Mouse (Mus musculus): ENCODE measurements around the gene Grin2a.

Grin2a gene

DNA sequence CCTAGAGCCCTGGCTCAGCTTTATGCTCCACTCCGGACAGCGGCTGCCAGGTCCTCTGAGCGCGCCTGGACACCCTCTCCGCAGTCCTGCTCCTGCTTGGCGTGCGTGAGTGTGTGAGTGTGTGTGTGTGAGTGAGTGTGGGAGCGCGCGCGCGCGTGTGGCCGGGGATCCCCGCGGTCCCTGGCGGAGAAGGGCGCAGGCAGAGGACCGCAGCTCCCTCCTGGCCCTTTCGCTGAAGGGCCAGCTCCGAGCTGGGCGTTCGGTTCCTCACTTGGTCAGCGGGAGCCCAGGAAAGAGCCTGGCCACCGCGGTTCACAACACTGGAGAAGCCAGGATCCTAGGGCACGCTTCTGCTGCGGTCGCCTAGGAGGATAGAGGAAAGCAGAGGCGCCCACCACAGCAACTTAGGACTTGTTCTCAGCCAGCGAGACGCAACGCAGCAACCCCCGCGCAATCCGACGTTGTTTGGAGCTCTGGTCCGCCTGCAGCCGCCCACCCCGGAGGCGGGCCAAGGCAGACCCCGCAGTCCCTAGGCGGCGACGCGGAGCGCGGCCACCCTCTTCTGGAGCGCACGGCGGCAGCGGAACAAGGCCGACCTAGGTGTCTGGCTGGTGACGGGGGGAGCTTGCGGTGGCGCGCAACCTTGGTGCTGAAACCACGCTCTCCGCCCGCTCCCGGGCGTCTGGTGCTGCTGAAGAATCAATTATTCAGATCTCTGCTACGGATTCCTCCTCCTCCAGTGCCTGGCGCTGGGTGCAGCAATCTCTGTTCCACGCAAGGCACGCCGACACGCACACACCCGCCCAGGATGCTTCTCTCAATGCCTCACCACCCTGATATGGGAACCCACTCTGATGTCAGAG is at the start of gene Grin2a:
Gene Grin2a (minus strand): TSS at position 610 of the 863 bp plus-strand sequence.
- peak; percentile 73 for DNase-seq

GRCm38 (mm10) chr16:10035582-10036215 is 40.3 kb upstream of the Grin2a start:
- no peak for DNase-seq

DNA sequence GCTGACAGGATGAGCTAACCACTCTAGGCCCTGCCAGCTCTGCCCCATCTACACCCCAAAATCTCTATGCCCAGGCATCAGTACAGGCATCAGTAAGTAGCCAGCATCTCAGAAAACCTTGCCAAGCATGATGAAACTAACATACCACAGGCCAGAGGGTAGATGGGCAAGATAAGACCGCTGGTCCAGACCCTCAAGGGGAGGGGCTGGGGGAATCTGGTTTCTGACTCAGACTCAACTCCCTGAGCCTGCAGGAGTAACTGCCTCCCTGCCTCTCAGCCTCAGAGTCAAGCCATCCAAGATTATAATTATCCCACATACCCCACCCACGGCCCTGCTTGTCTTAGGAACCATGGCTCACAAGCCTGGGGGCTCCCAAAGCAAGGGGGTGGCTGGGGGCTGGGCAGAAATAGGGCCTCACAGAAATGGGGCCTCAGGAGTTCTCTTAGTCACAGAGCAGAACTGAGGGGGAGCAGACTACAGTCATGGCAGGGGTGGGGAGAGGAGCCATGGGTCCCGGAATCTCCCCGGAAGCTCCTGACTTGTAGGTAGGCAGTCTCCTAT is 38.1 kb upstream of the Grin2a start:
- DNase-seq = peak; percentile 60

GRCm38 (mm10) chr16:10031891-10032290 is 36.5 kb upstream of the Grin2a start:
- DNase-seq = peak; percentile 79

- no peak for DNase-seq
These were observed 31.4 kb upstream of the Grin2a start for GRCm38 (mm10) chr16:10026741-10027140.

DNA sequence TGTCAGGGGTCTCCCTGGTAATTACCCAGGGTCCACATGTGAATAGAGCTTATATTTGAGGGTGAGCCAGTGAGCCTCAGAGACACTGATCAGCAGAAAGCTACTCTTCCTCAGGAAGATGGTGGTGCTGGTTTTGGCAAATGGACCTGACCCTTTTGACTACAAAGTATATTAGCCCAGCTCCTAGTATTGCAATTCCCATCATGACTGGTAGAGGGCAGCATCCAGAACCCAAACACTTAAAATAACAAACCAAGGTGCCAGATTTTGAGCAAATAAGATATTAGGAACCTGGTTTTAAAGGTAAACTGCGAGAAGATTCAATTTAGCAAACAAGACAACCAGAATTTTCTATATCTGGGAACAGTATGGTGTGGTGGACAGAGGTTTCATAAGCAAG is 14.4 kb upstream of the Grin2a start:
- DNase-seq = no peak

- DNase-seq = no peak
These were observed 10.2 kb upstream of the Grin2a start for GRCm38 (mm10) chr16:10005606-10006005.

GRCm38 (mm10) chr16:10004096-10004495 is 8.7 kb upstream of the Grin2a start:
- DNase-seq = no peak

GRCm38 (mm10) chr16:10003001-10003400 is 7.6 kb upstream of the Grin2a start:
- DNase-seq = no peak

- no peak for DNase-seq
These were observed 6.2 kb upstream of the Grin2a start for GRCm38 (mm10) chr16:10001601-10002000.

GRCm38 (mm10) chr16:9999926-10000325 is 4.6 kb upstream of the Grin2a start:
- DNase-seq = no peak

- DNase-seq = no peak
These were observed 2.6 kb upstream of the Grin2a start for GRCm38 (mm10) chr16:9997931-9998330.

DNA sequence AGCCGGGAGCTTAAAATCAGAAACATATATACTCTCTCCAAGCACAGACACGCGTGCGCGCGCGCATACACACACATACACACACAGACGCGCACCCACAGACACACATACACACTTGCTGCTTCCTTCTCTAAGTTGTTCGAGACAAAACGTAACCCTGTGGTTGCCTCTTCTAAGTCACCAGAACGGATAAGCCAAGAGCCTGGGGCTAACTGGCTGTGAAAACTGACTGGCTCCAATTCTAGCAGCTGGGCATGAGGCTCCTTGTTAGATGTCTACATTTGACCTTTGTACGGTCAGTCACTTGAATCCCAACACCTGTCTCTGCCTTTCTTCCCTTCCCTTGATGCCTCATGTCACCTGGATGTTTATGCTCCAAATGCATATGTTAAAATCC is 452 bp upstream of the Grin2a start:
- no peak for DNase-seq

GRCm38 (mm10) chr16:9994041-9994950 is 1.1 kb downstream of the Grin2a start:
- DNase-seq = peak; percentile 70

DNA sequence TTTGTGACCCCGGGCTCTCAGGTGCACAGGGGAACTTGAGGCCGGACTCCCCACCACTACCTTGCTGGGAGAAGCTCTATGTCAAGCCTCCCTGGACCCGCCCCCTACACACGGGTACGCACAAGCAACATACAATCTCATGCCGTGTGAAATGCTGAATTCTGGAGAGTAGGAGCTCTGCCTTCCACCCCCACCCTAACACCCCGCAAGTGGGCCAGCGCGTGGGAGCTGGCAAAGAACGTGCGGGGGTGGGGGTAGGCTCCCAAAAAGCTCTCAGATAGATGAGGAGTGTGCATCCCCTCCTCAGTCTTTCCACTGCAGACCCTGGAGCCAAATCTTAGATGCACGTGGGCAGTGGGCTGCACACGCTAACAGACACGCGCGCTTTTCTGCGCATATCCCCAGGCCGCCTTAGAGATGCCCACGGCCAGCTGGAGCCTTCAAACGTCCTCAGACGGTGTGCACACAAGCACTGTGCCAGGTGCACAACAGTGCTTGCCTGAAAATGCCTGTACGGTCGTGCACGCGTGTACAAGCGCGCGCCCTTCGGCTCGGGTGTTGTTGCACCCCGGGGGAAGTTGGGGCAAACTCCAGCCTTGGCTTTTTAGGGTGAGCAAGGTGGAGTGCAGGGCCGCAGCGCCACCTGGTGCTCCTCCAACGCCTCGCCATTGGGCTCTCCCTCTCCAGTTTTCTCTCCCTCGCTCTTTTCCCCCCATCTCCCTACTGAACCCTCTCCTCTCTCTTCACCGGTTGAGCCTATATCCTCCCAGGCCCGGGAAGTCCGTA is 1.9 kb downstream of the Grin2a start:
- peak; percentile 67 for DNase-seq

DNA sequence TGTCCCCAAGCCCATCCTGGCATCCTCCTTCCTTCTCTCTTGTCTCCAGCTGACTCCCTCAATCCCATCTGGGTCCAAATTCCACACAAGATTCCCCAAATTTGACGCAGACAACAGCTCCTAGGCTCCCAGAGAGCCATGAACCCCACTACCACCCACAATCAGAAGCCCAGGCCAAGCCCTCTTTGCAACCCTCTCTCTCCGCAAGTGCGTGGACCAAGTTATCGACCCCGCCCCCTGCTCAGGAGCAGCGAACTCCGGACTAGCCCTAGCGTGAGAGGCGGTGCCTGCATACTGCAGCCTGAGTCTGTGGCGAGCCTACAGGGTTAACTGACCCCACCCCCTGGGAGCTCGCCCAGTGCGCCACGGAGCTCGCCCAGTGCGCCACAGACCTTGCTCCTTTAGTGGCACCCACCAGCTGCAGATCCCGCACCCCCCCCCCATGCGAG is 2.6 kb downstream of the Grin2a start:
- DNase-seq = no peak

- no peak for DNase-seq
These were observed 3.1 kb downstream of the Grin2a start for GRCm38 (mm10) chr16:9992076-9992772.

DNA sequence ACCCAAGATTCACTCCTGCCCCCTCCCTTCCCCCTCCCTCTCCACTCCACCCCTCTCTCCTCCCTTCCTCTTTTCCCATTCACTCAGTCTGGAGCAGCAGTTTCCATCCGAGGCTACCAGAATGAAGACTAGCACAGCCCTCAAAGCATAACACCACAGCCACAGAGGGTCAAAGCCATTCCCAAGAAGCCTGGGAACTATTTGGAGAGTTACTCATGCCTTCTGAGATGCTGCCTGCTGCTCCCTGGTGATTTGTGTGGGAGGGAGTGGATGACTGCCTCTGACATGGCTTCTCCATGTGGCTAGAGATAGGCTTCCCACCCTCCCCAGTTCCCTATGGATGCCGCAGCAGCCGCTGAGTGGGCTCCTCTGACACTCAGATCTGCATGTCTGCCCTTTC is 10.3 kb downstream of the Grin2a start:
- peak; percentile 42 for DNase-seq

DNA sequence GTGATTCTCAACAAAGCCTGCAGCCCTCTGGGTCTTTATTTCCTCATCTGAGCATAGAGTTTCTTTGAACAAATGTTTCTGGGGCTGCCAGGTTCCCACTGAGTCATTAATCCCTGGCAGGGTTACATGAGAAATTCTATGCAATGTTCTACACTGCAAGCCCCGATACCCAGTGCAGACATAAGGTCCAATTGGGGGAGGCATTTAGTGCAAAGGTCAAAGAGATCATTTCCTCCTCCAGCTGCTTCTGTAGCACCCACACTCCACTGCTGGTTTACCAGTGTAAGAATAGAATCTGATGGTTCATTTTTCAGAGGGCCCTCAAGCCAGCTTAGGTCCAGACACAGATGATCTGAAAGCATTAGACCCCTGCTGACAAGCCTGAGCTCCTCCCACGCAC is 14.7 kb downstream of the Grin2a start:
- DNase-seq = peak; percentile 30

DNA sequence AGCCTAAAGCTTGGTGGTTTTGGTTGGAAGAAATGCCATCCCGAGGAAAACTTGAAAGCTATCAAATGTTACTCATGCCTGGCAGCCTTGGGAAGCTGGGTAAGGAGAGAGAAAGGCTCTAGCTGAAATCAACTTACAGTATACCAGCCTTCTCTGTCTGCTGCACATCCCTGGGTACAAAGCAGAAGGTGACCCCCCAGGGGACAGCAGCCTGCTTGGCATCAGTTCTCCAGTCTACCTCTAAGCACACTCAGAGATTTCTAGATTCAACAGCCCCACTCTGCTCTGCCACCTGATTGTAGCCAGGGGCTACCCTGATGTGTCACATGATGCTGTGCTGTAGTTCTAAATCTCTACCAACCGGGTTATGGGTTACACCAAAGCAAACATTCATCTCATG is 17.2 kb downstream of the Grin2a start:
- no peak for DNase-seq

DNA sequence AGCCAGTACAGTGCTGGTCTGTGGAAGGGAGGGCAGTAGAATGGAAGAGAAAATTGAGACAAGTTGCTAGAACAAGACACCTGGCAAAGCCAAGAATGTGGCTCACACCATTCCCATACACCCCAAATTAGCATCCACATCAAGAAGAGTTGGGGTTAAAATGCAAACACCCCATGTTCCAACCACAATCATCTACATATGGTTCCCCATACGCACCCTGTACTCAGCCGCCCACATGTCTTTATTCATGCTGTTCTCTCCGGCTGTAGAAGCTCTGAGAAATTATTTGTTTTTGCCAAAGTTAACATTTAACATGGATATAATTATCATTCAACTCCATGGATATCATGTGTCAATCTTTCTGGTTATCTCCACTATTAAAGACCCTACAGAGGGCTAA is 22.7 kb downstream of the Grin2a start:
- DNase-seq = peak; percentile 83
